Mouse (Mus musculus) gastrocnemius, postnatal 36 days (tissue): ENCODE measurements around the gene Zdhhc23. TPM values are rescaled to one million over a fixed set of nuclear protein-coding genes. Genes with fewer than 3 reads are reported as not detected.

Experiments used
- DNase-seq, 2 experiments: peaks; one replicate each; pipeline ENCODE4 v3.0.0; 2022
- intact Hi-C: fragments of 180-260 bp; cut with DNase I; formaldehyde crosslinking; loops from one replicate; pipeline ENCODE4 v1.15.1; 2025
- long read RNA-seq, 2 experiments: library from polyadenylated mRNA; stranded (forward); transcript quantifications; one replicate each; pipeline ENCODE4 v2.0.0; 2021
- total RNA-seq, 2 experiments: library from RNA; stranded (reverse); gene quantifications; 2 replicates each; pipeline ENCODE4 v1.2.3; 2021

The Zdhhc23 gene
- total RNA-seq = 10 to 100 TPM in 1 of 2 experiments, 1 to 10 TPM in 1; 7.5 to 10.9 TPM
- long read RNA-seq, experiment 1, partial matches to known transcripts = 3 of 7 reads
- long read RNA-seq, experiment 1, other reads (novel, unspliced or antisense) = 4 of 7 reads
- long read RNA-seq, experiment 2, partial matches to known transcripts = 5 of 10 reads
- long read RNA-seq, experiment 2, other reads (novel, unspliced or antisense) = 5 of 10 reads

DNA sequence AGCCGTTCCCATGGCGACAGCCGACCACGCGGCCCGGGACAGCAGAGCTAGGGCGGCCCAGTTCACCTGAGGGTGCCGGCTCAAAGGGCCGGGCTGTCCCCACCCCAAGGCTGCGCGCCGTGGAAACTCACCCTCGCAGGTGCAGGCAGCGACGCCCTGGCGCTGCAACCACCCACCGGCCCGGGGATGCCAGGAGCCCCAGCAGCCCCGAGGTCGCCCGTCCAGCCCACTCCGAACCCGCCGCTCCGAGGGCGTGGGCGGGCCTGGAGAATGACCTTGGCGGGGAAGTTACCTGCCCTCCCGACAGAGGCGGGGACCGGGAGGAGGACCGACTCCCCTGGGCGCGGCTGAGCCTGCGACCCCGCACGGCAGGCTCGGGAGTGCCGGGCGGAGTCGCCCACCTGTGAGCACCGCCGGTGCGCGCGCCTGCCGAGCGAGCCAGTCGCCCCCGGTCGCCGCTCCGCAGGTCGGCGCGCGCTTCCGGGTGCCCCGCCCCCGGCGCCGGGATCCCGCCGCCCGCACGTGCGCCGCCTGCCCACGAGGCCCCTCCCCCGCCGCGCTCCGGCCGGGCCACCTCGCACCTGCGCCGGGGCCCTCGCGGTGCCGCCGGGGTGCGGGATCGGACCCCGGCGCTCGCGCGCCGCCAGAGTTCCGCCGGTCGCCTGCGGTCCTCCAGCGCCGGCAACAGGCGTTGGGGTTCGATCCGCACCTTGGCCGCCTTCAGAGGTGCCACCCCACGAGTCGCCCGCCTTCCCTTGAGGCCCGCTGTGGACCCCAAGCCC, at the start of gene Zdhhc23:
Gene Zdhhc23, minus strand, starts transcription at position 464 of the 782 bp plus-strand sequence.
- intact Hi-C loops = no loop called here
- no peak for DNase-seq

DNA sequence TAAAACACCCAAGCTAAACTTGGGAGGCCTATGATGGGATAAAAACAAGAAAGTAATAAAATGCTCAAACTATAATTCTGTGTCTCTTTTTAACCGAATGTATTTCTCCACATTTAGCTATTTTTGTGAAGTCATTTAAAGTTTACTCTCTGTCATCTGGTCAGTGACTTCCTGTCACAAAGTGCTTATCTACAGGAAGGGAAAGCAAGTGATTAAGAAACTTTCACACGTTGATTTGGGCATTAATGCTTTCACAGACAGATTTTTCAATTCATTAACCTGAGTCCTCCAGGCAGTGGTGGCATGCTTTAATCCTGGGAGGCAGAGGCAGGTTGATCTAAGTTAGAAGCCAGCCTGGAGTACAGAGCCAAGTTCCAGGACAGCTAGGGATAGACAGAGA, 49.7 kb upstream of the Zdhhc23 start:
- intact Hi-C loops = no loop called here
- DNase-seq = no peak

DNA sequence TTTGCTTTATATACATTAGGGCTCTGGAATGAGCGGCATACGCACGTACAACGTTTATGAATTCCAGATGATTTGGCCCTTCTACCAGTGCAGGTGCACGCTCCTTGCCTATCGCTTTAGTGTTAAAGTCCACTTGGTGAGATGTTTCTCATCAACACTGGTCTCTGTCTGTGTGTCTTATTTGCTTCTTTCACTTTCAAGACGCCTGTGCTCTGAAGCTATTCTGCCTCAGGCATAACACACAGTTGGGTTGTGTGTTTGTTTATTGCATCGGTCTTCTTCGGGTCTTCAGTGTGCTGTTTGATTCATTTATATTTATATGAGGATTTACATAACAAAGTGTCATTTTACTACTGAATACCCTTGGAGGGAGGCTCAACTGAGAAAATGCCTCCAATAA, 47.2 kb upstream of the Zdhhc23 start:
- intact Hi-C loops = no loop called here
- DNase-seq = no peak

DNA sequence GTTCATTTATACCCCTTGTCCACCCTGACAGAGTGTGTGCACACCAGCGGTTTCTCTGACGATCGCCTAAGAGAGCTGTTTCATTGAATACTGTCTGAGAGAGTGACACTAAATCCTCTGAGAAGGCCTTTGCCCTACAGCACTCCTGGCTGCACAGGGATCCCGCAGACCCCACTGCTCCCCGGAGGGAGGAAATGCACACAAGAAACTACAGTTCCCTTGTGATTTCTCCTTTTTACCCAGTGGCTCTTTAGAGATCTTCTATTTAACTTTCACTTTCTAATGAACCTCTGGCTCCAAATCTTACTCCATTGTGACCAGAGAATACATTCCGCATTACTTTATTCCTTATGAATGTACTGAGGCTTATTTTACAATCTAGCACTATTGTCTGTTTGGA, 46.6 kb upstream of the Zdhhc23 start:
- intact Hi-C loops = no loop called here
- DNase-seq = no peak

DNA sequence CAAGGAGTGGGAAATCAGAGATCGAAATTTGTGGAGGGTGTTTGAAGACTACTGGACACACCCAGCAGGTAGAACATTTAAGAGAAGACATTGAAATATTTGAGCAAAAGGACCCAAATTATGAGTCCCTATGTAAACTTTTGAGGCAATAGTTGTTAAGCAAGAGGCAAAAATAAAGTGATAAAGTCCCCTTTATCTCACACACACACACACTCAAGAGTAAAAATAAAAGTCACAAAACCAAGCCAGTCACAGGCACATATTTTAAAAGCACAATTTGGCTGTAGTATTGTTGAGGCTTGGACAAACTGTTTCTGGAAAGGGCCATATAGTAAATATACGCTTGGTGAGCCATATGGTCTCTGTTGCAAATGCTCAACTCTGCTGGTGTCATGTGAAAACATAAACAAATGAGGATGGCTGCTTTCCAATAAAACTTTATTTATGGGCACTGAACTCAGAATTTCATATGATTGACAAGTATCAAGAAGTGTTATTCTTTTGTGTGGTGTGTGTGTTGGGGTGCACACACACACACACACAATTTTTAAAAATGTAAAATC, 39.5 kb upstream of the Zdhhc23 start:
- intact Hi-C loops = no loop called here
- DNase-seq = no peak

DNA sequence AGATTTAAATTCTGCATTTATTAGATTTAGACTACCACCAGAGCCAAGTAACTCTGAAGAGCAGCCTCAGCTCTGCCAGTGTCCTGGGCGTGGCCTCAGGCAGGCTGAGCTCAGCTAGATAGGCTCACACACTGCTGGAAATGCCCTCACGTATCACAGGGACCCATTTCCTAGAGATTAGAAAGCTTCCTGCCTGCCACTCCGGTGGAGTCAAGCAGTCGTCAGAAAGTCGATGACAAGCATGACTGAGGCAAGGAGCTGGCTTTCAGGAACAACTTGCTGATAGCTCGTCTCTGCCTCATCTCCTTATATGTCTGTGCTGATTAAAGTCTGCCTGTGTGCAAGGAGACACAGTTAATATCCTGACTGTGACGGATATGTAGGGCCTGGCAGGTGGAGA, 38.8 kb upstream of the Zdhhc23 start:
- intact Hi-C loops = no loop called here
- DNase-seq = no peak

DNA sequence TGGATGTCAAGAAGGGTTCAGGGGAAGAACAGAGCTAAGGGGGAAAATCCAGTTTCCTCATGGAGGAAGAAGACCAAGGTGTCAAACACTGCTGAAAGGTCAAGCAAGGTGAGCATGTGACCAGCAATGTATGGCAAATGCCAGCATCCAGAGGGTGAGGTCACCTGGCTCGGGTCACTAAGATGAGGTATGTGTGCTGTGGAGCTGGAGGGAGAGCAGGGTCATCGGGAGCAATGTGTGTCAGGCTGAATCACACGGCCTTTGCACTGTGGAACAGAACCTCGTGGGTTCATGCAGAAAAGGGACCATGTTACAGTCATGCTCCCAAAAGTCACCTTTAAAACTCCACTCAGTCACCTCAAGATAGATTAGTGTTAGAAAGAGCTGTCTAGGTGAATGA, 38.1 kb upstream of the Zdhhc23 start:
- intact Hi-C loops = no loop called here
- no peak for DNase-seq

DNA sequence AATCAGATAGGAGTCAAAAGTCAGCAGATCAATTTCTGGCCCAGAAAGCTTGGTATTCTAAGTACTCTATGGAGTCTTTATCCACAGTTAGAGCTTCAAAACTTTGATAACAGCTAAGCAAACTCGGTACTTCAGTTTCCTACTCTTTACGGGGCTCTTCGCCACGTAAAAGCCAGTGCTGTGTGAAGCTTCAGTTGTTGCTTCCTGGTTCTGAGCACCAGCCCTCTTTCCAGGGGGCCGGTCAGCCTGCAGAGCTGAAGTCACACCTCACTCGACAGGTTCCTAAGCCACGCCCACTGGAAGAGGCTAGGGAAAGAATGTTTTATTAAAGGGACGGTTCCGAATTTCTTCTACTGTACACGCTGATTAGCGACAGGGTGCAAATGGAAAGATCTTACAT, 36.6 kb upstream of the Zdhhc23 start:
- intact Hi-C loops = no loop called here
- DNase-seq = no peak

DNA sequence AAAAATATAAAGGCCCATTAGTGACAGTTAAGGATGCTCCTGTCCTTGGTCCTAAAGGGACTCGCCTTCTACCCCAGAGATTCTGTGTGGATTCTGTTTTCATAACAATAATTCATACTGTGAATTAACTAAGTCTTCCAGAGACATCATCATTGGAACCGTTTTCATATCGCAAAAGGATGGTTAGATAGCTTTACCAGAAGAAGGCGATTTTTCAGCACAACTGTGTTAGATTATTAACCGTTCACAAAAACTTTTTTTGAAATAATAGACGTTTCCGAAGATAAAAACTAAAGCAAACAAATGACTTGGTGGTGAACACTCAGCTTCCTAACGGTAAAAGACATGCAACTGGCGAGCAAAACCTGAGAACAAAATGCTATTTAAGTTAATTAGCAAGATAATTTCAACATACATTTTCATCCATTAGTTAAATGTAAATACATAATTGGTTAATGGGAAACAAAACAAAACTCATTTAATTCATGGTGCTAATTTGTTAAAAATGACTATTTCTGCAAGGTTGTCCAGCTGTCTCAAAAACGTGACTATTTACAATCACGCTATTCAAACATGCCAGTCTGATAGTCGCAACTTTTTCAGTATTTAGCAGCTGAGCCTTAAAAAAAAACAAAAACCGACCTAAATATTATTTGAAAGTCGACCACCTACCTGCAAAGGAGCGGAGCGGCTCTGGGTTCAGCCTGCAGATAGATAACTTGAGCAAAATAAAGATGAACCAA, 36.0 kb upstream of the Zdhhc23 start:
- intact Hi-C loops = no loop called here

DNA sequence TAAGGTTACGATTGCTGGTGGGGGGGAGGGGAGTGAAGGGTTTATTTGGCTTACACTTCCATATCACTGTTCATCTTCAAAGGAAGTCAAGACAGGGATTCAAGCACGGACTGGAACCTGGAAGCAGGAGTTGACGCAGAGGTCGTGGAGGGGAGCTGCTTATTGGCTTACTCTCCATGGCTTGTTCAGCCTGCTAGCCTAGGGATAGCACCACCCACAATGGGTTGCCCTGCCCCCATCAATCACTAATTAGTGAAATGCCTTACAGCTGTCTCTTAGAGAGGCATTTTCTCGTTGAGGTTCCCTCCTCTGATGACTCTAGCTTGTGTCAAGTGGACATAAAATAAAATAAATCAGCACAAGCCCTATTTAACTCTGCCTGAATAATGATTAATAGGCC, 31.4 kb upstream of the Zdhhc23 start:
- intact Hi-C loops = no loop called here
- no peak for DNase-seq

More for the DNA sequence above, 36.0 kb upstream of the Zdhhc23 start:
- no peak for DNase-seq

DNA sequence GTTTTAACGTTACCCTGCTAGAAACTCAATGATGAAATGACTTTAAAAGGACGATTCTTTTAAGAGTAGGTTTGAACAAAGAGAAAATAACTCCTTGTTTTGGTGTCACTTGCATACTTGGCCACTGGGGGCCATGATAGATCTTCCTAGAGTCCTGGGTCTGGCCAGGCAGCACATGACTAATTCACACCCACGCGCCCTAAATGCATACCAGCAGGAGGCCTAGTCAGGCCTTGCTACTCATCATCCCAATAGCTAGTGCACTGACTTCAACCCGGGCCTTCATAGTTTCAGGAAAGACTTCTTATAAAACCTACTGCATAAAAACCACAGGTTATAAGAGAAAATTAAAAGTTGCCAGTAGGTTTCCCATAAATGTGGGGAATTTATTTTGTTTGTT, 22.5 kb upstream of the Zdhhc23 start:
- DNase-seq = no peak
- intact Hi-C loops = no loop called here

DNA sequence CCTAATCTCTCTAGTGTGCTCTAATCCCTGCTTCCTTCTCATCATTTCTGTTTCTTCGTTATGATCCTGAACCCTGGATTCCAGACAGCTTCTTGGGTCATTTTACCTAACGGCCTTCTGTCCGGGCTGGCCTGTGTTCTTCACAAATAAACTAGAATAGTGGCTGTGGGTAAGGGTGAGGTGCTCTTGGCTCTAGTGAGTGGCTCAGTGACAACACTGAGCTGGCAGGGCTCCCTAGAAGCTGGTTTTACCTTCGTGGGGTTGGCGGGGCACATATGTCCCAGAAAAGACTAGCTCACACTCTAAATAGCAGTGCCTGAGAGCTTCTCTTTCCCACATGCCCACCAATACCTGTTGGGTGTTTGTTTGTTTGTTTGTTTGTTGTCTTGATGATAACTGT, 19.9 kb upstream of the Zdhhc23 start:
- no peak for DNase-seq
- intact Hi-C loops = no loop called here

DNA sequence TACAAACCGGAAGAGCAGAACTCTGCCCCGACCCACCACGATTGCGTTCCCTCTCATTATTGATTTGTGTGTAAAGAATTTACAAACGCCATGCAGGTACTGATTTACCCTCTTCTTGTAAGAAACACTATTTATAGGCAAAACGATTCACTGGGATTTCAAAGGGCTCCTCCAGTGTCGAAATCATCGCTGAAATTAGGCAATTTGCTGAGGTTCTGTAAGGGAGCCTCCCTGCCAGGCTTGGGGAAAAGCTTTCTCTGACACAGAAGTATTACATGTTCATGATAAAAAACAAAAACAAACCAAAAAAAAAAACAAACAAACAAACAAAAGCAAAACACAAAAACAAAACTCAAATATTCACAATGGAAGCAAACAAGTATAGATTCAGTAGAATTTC, 19.5 kb upstream of the Zdhhc23 start:
- intact Hi-C loops = no loop called here

DNA sequence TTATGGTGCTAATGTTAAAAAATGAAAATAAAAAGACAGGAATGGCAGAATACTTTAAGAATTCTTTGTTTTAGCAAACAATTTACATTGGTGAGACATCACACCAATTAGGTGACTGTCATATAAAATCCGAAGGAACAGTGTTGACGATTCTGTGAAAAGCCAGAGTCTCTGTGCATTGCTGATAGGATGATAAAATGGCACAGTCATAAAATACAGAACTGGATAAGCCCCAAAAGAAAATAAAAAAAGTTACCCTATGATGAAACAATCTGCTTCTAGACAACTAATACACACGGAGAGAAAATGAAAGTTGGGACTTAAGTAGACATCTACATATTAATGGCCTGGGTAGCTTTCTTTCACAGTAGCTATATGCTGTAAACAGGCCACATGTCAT, 15.0 kb upstream of the Zdhhc23 start:
- no peak for DNase-seq
- intact Hi-C loops = no loop called here

More for the DNA sequence above, 19.5 kb upstream of the Zdhhc23 start:
- no peak for DNase-seq

DNA sequence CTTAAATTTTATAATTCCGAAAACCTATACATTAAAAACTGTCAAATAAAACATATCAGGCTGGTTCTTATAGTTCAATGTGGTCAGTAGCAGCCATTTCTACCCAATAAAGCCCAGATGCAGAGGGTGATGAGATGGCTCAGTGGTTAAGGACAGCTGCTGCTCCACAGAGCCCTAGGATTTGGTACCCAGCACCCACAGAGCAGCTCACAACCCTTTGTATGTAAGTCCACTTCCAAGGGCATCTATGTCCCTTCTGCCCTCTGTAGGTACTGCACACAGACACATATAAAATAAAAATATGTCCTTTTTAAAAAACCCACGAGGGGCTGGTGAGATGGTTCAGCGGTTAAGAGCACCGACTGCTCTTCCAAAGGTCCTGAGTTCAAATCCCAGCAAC, 6.7 kb upstream of the Zdhhc23 start:
- DNase-seq = no peak
- intact Hi-C loops = no loop called here

DNA sequence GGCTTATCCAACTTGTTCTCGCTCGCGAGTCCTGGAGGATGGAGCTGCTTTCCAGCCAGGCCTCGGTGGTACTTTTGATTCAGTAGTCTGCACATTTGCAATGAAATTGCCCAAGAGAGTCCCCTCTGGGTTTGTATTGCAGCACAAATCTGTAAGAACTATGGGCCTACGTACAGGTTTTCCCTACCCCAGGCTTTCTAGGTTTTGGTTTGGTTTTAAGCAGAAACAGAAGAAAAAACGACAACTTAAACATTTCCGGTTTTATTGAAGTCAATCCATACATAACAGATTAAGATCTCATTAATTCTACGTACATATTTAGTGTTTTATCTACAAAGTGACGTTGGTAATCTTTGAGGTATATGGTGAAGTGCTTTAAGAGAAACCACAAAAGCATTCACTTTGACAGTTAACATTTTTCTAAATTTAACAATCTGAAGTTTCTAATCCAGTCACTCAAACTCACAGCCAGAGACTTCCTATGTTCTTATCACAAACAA, 569 bp upstream of the Zdhhc23 start:
- intact Hi-C loops = no loop called here
- no peak for DNase-seq

DNA sequence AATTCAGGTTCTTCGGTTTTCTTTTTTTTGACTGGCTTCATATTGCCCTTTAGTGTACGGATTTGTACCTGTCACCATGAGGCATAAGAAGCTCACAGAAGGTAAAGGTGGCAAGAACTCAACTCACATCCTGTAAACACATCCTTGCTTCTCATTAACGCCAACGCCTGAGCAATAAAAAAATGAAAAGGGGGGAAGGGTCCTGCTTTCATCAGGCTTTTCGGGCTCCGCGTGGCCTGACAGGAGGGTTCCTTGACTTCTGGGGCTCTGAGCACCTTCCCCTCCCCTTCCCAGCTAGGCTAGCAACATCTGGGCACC, 622 bp downstream of the Zdhhc23 start:
- intact Hi-C loops = no loop called here
- no peak for DNase-seq

DNA sequence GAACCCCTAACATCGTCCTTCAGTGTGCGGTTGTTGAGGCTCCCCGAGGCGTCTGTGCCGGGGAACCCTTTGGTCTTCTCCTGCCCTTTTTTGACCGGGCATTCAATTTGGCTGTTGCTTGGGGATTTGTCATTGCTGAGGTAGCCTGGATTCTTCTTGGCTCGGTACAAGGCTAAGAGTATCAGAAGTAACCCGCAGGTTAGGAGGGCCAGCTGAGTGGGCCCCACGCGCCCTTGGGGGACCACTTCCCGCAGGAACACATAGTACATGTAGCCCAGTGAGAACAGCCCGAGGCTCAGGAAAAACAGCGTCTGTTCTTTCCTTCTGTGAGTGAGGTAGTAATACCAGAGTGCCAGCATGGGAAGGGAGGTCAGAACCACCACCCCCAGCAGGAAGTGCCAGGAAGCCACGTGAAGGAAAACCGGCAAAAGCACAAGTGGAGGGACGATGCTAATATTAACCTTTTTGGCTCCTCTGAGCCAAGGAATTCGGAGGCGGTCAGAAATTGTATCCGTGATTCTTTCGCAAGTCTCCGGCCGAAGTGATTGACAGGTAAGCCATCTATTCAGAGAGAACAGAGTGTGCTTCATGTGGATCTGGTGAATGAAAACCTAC, 5.9 kb downstream of the Zdhhc23 start:
- intact Hi-C loops = no loop called here
- peak in 1 of 2 experiments; percentile 27 for DNase-seq

DNA sequence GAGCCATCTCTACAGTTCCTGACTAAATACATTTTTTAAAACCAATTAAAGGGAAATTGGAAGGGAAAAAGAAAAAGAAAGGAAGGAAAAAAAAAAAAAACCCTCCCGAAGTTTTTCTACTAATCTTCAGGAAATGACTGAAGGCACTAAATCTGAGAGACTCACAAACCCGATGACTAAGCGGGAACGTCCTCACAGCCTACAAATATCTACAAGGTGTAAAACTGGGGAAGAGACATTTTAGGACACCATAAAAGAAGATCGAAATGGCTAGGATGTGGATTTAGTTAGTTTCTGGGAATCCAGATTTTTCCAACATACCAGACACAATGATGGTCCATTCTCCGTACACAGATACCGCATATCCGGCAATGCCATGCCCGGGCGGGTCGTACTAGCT, 6.4 kb downstream of the Zdhhc23 start:
- intact Hi-C loops = no loop called here

DNA sequence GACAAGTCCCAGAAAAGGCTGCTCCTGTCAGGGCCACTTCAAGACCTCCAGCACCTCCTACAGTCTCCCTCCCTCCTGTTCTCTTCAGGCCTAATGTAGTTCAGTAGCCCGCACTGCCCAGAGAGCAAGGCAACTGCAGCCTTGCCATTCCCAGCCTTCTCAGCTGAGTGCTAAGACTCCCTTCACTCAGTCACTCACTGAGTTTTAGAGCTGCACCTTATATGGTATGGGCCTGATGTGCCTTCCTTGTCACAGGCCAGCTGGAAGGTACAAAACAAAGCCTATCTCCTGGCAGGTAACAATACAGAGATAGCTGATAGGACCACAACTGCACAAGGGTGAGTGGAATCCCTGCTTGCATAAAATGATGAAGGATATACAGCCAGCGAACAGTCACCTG, 7.2 kb downstream of the Zdhhc23 start:
- intact Hi-C loops = no loop called here
- DNase-seq = no peak

More for the DNA sequence above, 6.4 kb downstream of the Zdhhc23 start:
- no peak for DNase-seq

DNA sequence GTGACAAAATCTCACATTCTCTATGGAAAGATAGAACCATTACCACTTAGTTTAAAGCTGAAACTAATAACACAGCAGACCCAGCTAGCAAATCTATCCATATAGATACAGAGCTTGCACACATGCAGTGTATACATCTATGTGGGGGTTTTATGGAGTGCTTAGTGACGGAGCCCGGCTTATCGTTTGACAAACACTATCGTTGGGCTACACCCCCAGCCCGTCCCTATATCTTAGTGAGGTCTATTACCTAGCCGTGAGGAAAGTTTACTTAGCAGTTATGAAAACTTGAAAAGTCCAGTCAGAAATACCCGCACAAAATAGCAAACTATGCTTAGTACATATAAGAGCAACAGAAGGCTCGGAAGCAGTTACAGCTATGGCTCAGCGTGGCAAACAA, 7.8 kb downstream of the Zdhhc23 start:
- DNase-seq = no peak

More for the DNA sequence above, 7.8 kb downstream of the Zdhhc23 start:
- intact Hi-C loops = no loop called here
